In the genomic region with DNA sequence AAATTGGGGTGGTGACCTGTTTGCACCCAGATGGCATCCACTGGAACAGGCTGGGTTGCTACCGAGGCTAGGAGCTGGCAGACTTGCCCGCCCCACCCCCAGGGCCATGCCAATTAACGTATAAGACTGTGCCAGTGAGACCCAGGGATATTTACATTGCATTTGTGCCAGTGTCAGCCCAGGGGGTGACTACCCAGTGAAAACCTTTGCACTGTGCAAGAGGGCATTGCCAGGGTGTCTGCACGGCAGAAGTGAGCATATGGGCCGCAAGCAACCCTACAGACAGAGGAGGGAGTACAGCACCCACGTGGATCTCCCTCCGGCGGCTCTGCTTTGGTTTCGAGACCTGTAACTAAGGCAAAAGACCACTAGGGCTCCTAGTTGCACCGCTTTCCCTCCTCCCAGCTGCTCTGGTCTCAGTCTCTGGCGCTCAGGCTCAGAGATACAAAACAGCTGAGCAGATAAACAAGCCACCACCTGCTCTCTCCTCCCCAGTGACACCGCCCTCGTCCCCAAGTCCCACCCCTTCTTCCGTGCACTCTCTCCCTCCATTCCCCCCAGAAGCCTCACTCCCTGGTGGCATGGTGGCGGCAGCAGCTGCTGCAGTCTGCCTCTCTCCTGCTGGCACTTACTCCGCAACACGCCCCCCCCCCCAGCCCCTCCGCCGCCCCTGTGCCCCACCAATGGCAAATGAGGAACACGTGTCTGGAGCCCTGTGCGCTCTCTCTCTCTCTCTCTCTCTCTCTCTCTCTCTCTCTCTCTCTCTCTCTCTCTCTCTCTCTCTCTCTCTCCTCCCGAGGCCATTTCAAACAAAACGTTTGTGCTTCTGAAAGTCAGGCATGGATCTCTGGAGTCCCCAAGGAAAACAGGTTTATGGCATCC, we compare ENCODE assay signal across 7 mouse cellular contexts. TPM values are rescaled to one million over a fixed set of nuclear protein-coding genes. Genes with fewer than 3 reads are reported as not detected.
A peak's percentile ranks its signal among the peaks of the same experiment; 100 is the strongest.
DNase-seq lines count a peak whose midpoint lies in the region; ATAC-seq and TF ChIP-seq lines count a peak whose summit lies in the region.

No protein-coding gene starts in this region.

- H3K27ac ChIP-seq in forebrain, postnatal 0 days (ENCODE audit: low read depth, low read length), result peak overlapping the region; percentile 66
- H3K27ac ChIP-seq in hindbrain, embryonic 12.5 days, result peak overlapping the region; percentile 80

- CTCF ChIA-PET in Patski (lab: Charles Lee), result interaction anchor here (1.6 to 2.5 kb wide), 2 partner anchors 94 kb away, joined by 3 to 11 read pairs; no protein-coding TSS in a partner anchor

- no peak for DNase-seq in Patski (ENCODE audit: low read depth, low spot score)
- peak; percentile 62 for DNase-seq in cerebellum, adult 18-20 months
- peak; percentile 83 for DNase-seq in forebrain, postnatal 0 days
- peak; percentile 41 to 54 for DNase-seq in left cerebral cortex, adult 18-20 months (ENCODE audit: low spot score in 2 of 2)
- DNase-seq in lung, postnatal 4 days, result peak; percentile 58 to 59
- DNase-seq in right cerebral cortex, postnatal 14 days, result peak; percentile 55

- no peak for ATAC-seq in Patski
- ATAC-seq in forebrain, postnatal 0 days, result peak; percentile 93
- ATAC-seq in hindbrain, embryonic 12.5 days (ENCODE audit: low FRiP score), result peak; percentile 95

- in situ Hi-C loops in Patski (cut with MboI; ENCODE audit: low pct_unique_long_range_greater_than_20kb), result no loop called here

- no peaks in the 10 kb centered on the region for H3K27me3 ChIP-seq in Patski
- no peaks in the 10 kb centered on the region for H3K27me3 ChIP-seq in forebrain, postnatal 0 days (ENCODE audit: insufficient read depth, low read length)
- H3K27me3 ChIP-seq in hindbrain, embryonic 12.5 days, result 0 out of 2 replicates have a peak, but pooled peaks cover 3% of the 10 kb centered on the region

- H3K4me3 ChIP-seq in forebrain, postnatal 0 days (ENCODE audit: low read depth, low read length), result peak overlapping the region; percentile 44
- H3K4me3 ChIP-seq in hindbrain, embryonic 12.5 days, result peak overlapping the region; percentile 36

- POLR2A ChIA-PET in Patski (lab: Charles Lee), result interaction anchor here (0.6 kb wide), 1 partner anchor 206 kb away, joined by 3 read pairs; no protein-coding TSS in a partner anchor

- H3K4me1 ChIP-seq in forebrain, postnatal 0 days (ENCODE audit: insufficient read depth), result peaks cover 13% of the 10 kb centered on the region
- peaks cover 25% of the 10 kb centered on the region for H3K4me1 ChIP-seq in hindbrain, embryonic 12.5 days

- TF ChIP-seq CTCF in Patski (IDR thresholded peaks at IDR 0.05), result peak; percentile 27
- TF ChIP-seq CTCF in forebrain, postnatal 0 days (IDR thresholded peaks at IDR 0.05; ENCODE audit: low read depth), result peak; percentile 70

- peak overlapping the region; percentile 54 for H3K9ac ChIP-seq in forebrain, postnatal 0 days
- peak overlapping the region; percentile 51 for H3K9ac ChIP-seq in hindbrain, embryonic 12.5 days

- no peaks in the 10 kb centered on the region for H3K9me3 ChIP-seq in forebrain, postnatal 0 days (ENCODE audit: low read length)
- no peaks in the 10 kb centered on the region for H3K9me3 ChIP-seq in hindbrain, embryonic 12.5 days (replicated peaks)

- under 1% methylated on average over 23 of the region's 23 CpGs for WGBS in forebrain, postnatal 0 days
- under 1% methylated on average over 22 of the region's 23 CpGs for WGBS in hindbrain, embryonic 12.5 days

- H3K36me3 ChIP-seq in forebrain, postnatal 0 days (ENCODE audit: insufficient read depth), result no peaks in the 10 kb centered on the region
- H3K36me3 ChIP-seq in hindbrain, embryonic 12.5 days, result no peaks in the 10 kb centered on the region

- H3K4me2 ChIP-seq in forebrain, postnatal 0 days (ENCODE audit: low read depth), result peak overlapping the region; percentile 90
- peak overlapping the region; percentile 67 for H3K4me2 ChIP-seq in hindbrain, embryonic 12.5 days (replicated peaks)

RNA-seq across cellular contexts. Expression of gene Hdhd5, which starts 49.0 kb away (rescaled TPM):
- polyA plus RNA-seq in Patski (2021), result 26.6 TPM
- total RNA-seq in forebrain, postnatal 0 days (2014; rRNA removed), result 27.8 and 29.9 TPM in 2 replicates
- polyA plus RNA-seq in forebrain, postnatal 0 days (2015; fragmentation: Nextera tagmentation; extraction: Ambion mirVana), result 13.9 and 14.9 TPM in 2 replicates
- polyA plus RNA-seq in hindbrain, embryonic 12.5 days (2016; fragmentation: Nextera tagmentation; extraction: Ambion mirVana), result 19.5 and 20.9 TPM in 2 replicates
- total RNA-seq in left cerebral cortex, adult 18-20 months (2021), result 10 to 100 TPM; 32.3 to 35.3 TPM
